Mouse (Mus musculus) adrenal gland, adult (tissue): Measurements from ENCODE around the gene Mob1a.

Experiments
- DNase-seq, 2 experiments: peaks; one replicate each; pipeline ENCODE4 v3.0.0; 2022 to 2023; ENCODE audit warnings: low spot score in 1 of 2; ENCODE audit not compliant: inconsistent age in 2 of 2

Mob1a gene

GRCm38 (mm10) chr6:83341387-83341786 is 15.6 kb downstream of the Mob1a start:
- DNase-seq: peak in 1 of 2 experiments; percentile 53

GRCm38 (mm10) chr6:83342957-83343356 is 17.1 kb downstream of the Mob1a start:
- DNase-seq: no peak

DNA sequence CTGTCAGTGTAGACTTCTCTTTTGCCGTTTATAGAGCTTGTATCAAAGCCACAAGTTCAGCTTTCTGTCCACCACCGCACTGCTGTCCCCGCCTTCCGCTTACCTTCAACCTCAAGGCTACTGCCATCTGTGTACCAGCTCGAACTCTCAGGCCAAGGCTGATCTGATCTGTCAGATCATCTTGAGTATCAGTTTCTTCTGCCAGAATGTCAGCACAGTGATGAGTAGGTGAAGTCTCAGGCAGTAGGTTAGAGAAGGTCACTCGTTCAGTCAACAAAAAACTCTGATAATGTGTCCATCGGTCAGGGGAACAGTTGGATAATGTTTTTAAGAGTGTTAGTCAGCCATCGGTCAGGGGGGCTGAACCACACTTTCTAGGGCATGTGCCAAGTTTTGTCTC is 19.5 kb downstream of the Mob1a start:
- DNase-seq: peak; percentile 73 to 87

DNA sequence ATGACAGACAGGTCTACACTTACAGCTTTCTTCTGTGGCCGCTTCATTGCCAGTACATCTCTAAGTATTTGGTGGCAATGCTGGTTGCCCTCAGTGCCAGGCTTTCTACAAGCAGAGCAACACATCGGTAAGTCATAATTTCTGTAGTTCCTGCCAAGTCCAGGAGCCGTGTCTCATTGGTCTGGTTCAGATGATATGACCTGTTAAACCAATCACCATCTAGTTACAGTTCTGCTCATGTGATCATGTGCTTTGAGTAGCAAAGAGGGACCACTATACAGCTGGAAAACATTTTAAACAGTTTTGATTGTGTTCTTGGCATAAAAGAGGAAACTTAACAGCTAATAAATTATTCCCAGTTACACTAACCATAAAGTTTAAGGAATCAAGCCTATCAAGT is 22.1 kb downstream of the Mob1a start:
- DNase-seq: peak in 1 of 2 experiments; percentile 35

DNA sequence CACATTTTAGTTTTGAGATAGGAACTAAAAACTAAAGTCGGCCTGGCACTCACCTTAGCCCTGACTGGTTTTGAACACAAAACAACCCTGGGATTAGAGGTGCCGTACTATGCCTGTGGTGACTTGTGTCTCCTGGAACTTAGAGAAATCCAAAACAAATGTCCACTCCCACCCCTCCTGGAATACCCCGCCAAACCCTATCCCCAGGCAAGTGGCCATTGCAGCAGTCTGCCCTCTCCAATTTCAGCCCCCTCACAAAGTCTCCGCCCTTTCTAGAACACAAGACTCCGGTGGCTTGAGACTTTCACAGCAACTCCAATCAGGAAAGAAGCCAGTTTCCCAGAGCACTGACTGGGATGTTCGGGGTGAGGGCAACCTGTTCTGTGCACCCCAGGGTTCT is 23.1 kb downstream of the Mob1a start, which contains the start of gene Bola3:
Gene Bola3, plus strand, starts transcription at position 275 of the 400 bp plus-strand sequence.
- DNase-seq: no peak

DNA sequence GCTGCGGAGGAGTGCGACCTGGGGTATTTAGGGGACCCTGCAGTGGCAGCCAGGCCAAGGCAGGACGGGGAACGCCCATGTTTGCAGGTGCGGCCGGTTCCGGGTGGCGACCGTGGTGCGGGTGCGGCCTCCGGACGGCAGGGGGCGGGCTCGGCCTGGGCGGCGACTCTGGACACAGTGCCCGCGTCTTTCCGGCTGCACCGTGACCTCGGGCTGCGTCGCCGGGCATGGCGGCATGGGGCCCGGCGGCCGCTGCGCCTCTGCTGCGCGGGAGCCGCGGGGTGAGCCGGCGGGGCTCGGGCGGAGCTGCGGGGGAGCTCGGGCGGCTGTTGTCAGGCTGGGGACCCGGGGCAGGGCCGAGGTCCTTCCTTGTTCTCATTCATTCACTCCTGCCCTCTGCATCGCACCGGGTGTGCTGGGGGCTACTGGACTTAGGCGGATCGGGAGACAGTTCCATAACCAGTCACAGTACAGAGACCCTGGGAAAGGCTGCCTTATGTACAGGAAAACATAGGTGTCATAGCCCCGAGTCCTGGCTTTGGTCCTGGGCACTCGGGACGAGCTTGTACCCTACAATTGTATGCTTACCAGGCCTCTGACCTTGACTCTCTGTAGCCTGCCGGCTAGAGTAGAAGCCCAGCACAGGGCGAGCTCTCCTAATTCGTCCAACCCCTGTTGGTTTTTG is 23.6 kb downstream of the Mob1a start:
- DNase-seq: peak; percentile 91 to 97

- peak in 1 of 2 experiments; percentile 31 for DNase-seq
Observed at GRCm38 (mm10) chr6:83350172-83350571, 24.4 kb downstream of the Mob1a start.

GRCm38 (mm10) chr6:83350851-83351405 is 25.1 kb downstream of the Mob1a start:
- no peak for DNase-seq

- no peak for DNase-seq
Observed at GRCm38 (mm10) chr6:83351490-83352160, 25.8 kb downstream of the Mob1a start.

- DNase-seq: no peak
Observed at GRCm38 (mm10) chr6:83352666-83353410, 27.0 kb downstream of the Mob1a start.

DNA sequence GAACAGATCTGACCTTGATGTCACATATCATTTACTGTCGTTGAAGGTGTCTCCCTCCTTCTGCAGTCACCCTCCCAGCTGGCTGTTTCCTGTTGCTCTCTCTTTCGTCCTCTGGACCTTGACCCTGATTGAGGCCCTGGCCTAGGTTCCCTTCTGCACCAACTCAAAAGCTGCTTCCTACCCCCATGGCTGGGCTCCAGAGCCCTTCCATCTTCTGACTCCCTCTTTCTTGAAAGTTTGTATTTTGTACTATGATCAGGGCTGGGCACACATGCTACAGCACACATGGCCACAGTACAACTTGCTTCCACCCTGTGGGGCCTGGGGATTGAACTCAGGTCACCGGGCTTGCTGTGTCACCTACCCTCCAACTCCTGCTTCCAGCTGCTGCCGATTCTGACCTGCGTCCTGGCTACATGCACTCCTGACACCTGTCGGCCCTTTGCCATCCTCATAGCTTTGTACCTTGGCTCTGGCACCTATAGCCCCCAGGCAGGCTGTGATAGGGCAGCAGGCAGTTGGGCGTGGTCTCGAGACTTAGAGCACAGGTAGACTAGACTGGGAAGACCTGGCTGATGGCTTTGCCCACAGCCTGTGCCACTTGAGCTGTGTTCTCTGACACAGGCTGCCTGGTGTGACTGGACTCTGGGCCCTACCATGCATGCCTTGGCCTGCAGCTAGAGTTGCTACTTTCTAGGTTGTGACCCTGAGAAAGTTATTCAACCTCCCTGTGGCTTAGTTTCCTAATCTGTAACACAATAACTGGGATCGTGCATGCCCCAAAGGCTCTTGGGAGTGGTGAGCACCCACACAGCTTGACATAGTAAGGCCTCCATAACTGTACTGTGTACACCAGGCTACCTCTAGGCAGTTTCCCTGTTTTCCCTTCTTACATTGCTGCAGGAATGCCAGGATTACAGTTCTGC is 29.3 kb downstream of the Mob1a start:
- peak in 1 of 2 experiments; percentile 66 for DNase-seq

GRCm38 (mm10) chr6:83356569-83357138 is 30.8 kb downstream of the Mob1a start:
- peak; percentile 80 to 94 for DNase-seq

GRCm38 (mm10) chr6:83357436-83357835 is 31.6 kb downstream of the Mob1a start:
- no peak for DNase-seq

DNA sequence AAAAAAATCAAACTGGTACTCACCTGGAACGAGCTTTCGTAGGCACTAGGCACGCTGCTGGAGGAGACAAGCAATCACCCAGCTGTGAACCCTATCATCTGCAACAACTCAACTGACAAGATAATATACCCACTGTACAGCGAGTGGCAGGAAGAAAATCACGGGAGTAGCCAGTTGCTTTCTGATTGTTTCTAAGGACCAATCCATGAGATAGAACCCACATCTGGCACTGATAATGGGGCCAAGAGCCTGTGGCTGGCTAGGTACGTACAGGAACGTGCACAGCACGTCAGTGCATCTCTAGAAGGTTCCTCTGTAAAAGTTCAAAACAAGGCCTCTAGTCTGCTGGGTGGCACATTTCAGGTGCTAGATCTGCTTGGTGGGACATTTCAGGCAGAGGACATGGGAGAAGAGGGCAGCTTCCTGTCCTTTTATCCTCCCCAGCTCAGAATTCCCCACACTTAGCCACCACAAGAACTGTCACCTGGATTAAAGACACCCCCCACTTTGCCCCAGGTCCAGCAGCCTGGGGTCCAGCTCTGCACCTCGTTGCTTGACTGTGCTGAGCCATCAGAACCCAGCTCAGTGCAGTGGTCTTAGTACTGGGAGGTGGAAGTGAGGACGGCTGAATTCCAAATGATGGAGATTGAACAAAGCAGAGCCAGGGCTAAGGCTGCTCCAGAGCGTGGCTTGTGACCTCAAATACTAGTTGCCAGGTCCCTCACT is 35.9 kb downstream of the Mob1a start:
- no peak for DNase-seq

DNA sequence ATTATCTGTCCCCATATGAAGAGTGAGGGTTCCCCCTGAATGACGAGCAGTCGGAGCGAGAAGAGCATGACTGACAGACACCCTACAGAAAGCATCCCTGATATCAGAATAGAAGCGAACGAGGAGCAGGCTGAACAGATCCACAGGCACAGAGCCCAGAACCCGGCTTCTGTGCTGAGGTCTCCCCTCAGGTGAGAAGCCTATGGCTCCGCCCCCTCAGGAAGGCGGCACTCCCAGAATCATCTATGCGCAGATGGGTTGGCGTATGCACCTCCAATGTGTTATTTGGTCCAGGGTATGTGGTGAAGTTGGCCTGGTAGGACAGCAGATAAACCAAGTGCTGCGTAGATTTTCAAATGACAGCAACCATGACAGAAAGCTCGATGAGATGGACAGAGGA is 37.3 kb downstream of the Mob1a start:
- no peak for DNase-seq

GRCm38 (mm10) chr6:83370316-83370965 is 44.6 kb downstream of the Mob1a start:
- no peak for DNase-seq

GRCm38 (mm10) chr6:83371350-83371749 is 45.5 kb downstream of the Mob1a start:
- no peak for DNase-seq

DNA sequence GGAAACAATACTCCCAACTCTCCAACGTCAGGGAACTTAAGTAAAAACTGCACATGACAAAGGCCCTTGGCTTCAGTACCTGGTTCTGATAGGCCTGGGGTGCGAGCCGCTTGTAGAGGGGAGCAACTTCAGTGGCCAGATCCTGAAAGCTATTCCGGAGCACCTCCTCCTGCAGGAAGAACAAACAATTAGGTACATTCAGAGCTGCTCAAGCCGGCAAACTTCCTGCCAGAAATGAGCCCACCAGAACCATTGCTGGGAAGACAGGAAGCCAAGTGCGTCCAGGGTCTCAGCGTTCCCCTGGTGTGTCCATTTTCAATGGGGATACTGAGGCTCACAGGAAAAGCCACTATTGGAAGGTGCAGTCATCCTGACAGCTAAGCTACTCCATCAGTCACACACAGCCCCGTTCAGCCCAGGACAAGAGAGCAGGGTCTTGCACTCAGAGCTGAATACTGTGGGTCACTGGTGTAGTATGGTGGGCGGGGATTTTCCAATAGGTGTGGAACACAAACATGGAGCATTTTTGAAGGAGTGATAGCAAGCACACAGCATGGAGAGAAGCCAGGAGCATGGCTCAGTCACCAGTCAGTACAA is 48.0 kb downstream of the Mob1a start:
- DNase-seq: no peak
